Mouse (Mus musculus) T-cell, adult 2 months (primary cell): ENCODE measurements around the gene Vasp.

Experiments used
- DNase-seq: peaks from one replicate; pipeline ENCODE4 v3.0.0; 2022; ENCODE audit warnings: low spot score

The Vasp gene

DNA sequence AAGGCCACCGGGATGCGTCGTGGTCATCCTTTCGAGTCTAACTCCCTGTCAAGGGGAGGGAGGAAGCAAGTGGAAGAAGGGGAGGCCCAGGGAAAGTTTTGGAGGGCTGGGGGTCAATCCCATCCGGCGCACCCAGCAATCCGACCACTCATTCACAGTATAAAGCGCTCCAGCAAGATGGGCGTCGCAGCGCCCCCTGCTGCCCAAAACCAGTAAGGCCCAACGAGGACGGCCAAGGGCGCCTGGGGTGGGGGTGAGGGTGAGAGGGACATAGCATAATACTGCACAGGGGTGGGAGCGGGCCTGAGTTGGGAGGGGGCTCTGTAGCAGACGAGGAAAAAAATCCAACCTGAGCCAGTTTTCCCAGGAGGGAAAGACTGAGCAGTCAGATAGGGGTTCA, 32.2 kb upstream of the Vasp start:
- DNase-seq = peak; percentile 81

DNA sequence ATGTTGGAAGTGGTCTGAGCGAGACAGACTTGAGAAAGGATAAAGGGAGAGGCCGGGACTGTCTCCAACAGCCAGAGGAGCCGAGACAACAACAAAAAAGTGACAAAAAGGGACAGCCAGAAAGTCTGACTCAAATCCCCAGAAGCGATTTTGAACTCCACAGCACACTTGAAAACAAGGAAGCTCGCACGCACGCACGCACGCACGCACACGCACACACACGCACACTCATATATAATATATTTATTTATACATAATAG, 31.4 kb upstream of the Vasp start:
- no peak for DNase-seq

DNA sequence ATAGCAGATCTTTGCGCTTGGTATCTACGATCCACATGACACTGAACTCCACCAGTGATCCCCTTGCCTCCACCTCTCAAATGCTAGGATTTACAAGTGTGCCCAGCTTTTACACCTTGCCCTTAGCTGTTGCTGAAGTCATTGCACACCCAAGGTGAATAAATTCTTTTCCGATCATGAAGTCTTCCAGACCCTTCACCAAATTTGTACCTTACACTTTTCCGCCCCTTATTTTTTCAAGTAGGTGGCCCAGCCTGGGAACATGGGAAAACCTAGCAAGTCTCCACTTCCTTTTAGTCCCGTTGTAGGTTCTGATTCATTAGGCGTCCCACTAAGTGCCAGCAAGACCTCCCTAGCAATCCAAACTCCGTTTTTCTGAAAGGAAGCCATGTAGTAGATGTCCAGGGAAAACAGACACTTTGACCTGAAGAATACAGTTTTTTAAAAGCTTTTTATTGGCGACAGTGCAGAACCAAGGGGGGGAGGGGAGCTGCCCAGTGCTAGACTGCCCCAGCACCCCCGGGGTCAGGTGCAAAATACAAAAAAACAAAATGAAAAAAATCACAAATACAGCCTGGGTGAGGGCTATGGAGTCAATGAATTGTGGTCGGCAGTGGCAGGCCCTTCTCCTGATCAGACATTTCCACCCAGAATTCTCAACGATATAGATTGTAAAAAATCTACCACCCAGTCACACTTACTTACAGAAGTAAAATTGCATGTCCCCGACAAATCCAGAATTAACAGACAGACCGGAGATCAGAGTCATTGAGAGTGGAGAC, 30.8 kb upstream of the Vasp start:
- DNase-seq = no peak

DNA sequence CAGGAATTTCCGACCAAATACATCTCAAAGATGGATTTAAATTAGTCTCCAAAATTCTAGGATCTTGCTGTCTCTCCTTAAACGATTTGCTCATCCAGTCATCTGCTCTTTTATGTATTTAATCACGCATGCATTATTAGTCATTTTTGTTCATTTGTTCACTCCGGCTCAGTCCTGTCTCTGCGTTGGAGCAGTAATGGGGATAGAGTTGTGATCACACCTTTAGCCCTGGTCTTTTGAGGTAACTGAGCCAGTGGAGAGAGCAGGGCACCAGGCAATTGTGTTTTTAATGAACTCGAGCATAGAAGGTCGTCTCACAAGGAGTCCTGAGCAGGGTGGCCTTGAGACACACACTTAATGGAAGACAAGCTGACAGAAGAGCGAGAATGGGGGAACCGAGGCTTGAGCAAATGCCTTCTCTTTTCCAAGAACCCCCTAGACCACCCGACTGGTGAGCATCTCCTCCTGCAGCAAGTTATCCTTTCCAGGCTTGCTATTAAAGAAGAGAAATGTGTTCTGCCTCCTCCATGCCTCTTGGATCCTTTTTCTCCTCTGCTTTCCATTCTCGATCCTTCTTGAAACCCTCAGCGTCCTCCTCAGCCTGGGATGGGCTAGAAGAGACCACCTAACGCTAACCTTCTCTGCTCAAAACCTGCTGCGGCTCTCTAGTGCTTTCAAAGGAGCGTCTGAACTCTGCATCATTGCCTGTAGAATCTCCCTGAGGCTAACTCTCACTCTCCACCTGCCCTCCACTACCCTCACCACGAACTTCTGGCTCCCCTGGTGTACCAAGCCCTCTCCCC, 30.0 kb upstream of the Vasp start:
- DNase-seq = peak; percentile 16

DNA sequence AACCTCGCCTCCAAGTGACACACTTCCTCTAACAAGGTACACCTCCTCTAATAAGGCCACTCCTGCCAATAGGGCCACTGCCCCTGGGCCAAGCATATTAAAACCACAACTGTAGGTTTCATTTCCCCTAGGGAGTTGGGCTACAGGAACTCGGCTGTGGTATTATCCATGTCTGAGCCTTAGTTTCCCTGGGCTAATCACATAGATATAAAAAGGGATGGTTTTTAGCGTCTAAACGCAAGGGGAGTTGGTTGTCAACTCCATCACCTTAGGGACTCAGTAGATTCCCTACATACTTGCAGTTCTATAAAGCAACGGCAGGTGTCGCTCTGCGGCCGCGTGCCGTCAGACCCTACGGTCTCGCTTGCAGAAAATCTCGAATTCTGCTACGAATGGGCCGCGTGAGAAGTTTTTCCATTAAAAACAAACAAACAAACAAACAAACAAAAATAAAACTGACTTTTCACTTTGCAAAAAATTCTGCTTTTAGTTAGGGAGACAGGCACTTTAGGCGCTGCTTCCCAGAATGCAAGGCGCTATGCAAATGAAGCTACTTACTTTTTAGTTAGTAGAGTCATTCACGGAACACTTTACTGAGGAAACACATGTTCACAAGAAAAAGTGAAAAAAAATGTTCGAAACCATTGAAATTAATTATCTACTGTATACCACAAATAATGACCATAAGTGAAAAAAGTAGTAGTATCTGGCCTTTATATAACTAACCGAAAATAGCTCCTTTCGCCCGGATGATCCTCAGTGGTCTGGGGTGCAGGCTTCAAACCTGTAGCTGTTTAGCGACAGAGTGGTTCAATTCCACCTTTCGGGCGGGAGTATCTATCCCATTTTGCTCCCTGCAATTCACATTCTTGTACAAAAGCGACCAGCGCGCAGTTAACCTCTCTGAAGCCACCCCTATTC, 29.1 kb upstream of the Vasp start:
- DNase-seq = peak; percentile 79

DNA sequence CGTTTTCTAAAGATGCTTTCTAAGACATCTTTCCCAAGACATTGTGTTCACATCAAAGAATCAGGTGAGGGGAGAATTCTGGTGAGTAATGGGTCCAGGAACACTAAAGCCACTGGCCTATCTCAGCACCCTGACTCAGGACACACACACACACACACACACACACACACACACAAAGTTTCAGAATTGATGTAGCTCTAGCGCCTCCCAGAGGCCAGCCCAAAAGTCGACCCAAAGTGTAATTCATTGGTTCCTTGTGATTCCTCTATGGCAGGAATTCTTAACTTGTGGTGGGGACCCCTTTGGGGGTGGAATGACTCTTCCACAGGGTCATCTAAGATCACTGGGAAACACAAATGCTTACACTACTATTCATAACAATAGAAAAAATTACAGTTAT, 27.6 kb upstream of the Vasp start:
- peak; percentile 44 for DNase-seq

DNA sequence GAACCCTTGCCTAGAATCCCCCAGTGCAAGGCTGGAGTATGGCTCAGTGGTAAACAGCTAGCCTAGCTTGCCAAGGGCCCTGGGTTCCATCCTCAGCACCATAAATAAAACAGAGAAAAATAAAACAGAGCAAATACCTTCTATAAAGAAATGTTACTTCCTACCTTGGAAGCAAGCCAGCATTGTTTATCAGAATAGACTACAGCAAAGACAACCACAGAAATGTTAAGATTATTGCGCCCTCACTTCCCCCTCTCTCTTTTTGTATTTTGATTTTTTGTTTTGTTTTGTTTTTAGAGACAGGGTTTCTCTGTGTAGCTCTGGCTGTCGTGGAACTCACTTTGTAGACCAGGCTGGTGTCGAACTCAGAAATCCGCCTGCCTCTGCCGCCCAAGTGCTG, 26.2 kb upstream of the Vasp start:
- DNase-seq = no peak

DNA sequence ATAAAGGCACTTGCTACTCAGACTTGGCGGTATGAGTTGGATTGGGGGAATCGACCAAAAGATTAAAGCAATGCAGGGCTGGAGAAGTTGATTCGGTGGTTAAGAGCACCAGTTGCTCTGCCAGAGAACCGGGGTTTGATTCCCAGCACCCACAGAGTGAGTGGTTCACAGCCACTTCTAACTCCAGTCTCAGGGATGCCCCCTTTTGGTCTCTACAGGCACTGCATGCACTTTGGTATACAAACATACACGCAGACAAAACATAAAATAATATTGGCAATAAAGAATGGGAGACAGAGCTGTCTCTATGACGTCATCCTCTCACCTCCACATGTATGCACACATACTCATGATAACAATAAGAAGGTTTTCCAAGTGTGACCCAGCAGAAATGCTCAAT, 25.4 kb upstream of the Vasp start:
- no peak for DNase-seq

DNA sequence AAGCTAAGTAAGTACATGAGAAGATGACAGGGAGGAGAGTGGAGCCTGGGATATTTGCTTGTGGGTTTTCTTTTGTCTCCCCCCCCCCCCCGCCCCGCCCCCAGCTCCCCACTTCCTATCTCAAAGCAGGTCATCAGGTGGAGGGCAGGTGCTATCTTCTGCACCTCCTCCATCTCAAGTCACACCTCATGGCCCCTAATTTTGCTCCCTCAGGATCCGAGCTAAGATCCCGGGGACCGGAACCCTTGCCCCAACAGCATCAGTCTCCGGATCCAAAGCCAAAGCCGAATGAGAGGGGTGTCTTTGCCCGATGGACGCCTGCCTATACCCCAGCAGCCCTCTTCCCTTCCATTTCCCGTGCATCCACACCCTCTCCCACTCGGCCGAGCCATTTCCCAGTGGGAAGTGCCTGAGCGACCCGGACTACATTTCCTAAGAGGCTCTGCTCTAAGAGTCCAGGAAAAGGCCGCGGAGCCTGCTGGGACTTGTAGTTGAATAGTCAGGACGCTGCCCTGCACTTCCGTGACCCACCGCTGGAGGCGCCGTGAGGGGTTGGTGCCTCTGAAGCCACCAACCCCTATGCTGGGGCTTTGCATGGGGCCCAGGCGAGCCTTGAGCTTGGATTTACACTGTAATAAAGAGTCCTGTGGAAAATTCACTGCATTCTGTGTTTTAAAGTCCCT, 24.0 kb upstream of the Vasp start:
- peak; percentile 85 for DNase-seq

DNA sequence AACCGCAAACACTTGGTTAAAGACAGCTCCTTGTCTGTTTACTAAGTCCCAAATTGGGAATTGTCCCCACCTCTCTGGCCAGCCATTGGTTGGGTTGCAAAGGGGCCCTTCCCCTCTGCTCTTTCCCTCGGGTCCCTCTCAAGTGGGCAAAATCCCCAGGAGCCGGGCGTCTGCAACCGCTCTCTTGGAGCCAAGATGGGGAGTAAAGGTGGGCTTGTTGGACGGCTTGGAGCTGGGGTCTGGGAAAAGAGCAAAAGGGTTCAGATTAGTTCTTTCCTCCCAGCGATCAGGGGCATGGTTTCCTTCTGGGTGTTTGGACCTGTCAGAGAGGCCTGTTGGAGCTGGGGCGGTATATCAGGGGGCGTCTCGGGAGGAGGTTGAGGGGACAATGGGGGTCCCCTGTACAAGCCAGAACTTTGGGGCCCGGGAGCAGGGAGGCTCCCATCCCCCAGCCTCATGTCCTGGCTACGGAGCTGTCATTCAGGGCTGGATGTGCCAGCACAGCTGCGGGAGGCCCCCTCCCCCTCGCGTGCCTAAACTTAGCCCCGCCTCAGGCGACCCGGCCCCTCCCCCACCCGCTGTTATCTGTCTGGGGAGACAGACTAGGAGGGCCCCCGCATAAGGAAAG, 19.5 kb upstream of the Vasp start:
- no peak for DNase-seq

DNA sequence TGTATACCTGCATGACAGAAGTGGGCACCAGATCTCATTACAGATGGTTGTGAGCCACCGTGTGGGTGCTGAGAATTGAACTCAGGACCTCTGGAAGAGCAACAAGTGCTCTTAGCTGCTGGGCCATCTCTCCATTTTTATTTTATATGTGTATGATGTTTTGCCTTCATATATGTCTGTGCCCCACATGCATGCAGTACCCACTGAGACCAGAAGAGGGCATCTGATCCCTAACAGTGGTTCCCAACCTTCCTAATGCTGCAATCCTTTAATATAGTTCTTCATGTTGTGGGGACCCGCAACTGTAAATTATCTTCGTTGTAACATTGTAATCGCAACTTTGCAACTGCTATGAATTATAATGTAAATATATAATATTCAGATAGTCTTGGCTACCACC, 13.1 kb upstream of the Vasp start:
- peak; percentile 43 for DNase-seq

DNA sequence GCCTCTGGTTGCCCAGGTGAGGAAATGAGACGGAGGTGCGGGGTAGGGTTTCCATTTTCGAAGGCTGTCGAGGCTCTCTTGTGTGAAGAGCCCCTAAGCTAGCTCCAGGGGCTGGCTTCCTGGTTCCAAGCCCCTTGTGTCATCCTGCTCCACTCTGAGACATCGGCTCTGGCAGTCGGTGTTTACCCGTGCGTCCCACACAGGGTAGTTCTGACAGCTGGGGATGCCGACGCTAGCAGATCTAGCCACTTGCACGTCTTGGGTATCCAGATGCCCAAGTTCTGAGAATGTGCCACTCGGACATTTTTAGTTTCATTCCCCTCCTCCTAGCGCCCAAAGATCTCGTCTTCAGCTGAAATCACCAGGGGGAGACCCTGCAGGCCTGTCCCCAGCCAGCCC, 11.8 kb upstream of the Vasp start:
- DNase-seq = no peak

DNA sequence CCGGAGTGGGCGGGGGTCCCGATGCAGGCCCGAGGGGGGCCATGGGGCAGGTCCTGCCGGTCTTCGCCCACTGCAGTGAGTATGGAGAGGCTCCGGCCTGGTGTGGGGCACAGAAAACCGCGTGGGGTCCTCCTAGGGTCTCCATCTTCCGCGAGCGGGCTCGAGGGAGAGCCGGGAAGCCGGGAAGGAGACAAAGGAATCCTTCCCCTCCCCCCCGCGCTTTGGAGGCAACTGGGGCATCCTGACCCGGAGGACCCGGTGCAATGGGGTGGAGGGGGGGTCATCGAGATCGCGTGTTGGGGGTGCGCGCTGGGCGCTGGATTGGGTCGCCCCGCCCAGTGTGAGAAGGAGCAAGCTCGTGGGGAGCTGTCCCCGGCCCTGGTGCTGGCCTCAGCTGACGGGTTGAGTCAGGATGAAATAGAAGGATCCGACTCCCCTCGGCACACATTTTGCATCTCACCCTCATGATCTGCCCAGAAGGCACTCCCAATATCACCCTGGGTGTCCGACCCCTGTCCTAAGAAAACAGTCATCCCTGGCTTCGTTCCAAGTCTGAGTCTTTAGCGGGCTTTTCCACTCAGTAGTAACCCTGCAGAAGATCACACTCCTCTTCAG, 11.3 kb upstream of the Vasp start:
- DNase-seq = peak; percentile 29

DNA sequence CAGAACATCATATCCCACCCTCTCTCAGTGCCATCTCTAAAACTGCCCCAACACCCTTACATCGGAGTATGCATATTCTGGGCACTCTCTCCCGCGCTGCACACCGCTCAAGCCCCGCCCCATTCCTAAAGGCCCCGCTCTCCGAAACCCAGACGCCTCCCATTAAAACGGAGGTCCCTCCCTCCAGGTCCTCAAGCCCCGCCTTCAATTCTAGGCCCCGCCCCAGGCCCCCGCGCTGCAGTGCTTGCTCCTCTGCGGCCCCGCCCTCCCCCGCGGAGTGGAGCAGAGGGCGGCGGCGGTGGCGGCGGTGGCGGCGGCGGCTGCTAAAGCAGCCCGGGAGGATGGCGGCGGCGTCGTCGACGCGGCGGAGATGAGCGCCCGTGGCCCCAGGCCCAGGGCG, 10.8 kb upstream of the Vasp start, which contains the start of gene Rtn2:
Gene Rtn2 (plus strand): TSS at position 240 of the 400 bp plus-strand sequence.
- peak; percentile 78 for DNase-seq

DNA sequence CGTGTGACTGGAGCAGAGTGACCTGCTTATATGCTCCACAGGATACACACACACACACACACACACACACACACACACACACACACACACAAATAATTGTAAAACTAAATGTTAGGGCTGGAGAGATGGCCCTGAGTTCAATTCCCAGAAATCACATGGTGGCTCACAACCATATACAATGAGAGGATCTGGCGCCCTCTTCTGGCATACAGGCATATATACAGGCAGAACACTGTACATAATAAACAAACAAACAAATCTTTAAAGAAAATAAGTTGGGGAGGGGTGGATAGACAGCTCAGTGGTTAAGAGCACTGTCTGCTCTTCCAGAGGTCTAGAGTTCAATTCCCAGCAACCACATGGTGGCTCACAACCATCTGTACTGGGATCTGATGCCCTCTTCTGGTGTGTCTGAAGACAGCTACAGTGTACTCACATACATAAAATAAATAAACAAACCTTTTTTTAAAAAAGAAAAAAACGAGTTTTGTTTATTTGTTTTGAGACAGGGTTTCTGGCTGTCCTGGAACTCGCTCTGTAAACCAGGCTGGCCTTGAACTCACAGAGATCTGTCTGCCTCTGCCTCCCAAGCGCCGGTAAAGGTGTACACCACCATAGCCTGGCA, 10.2 kb upstream of the Vasp start:
- DNase-seq = peak; percentile 62

DNA sequence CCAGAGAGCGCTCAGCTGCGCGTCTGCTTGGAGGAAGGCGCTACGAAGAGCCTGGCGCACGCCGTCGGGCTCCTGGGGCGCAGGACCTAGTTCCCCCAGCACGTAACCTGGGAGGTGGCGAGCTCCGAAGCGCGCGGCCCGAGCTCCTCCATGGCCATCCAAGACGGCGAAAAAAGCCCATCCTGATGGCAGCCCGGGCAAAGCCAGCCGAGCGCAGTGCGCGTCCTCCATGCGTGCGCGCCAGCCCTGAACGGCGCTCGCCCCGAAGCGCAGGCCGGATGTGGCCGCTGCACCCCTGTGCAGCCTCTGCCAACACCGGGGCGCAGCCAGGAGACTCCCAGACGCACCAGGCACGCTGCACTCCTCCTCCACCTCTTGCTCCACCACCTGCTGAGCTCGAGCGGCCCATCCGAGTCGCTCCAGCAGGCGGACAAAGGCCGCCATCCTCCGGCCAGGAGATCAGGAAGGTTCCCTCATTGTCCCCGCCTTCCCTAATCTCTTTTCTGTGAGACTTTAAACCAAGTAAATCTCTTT, 8.0 kb upstream of the Vasp start, which contains the start of gene Ppm1n:
Gene Ppm1n (minus strand): TSS at position 484 of the 534 bp plus-strand sequence.
- peak; percentile 55 for DNase-seq

DNA sequence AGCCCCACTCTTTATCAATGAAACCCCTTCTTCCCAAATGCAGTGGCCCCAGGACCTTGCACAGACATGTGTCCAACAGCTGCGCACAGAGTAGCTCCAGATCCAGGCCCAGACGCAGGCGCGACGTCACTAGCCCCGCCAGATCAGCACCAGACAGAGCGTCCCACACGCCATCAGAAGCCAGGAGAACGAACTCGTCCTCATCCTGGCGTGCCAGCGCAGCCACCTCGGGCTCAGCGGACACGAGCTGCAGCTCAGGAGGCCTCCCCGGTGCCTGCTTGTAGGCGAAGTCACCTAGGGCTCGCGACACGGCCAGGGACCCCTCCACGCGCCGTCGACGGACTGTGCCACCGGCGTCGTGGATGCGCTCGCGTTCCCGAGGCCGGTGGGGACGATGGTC, 7.4 kb upstream of the Vasp start:
- DNase-seq = no peak

DNA sequence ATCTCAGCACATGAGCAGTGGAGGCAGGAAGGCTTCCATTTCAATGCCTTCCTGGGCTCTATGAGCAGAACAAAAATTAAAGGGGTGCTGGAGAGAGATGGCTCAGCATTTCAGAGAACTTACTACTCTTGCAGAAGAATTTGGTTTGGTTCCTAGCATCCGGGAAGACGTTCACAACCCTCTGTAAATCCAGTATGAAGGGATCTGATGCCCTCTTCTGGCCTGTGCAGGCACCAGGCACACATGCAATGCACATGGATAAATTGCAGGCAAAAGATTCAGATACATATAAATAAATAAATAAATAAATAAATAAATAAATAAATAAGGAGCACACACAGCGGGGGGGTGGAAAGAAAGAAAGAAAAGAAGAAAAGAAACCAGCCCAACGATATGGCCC, 4.6 kb upstream of the Vasp start:
- DNase-seq = no peak

DNA sequence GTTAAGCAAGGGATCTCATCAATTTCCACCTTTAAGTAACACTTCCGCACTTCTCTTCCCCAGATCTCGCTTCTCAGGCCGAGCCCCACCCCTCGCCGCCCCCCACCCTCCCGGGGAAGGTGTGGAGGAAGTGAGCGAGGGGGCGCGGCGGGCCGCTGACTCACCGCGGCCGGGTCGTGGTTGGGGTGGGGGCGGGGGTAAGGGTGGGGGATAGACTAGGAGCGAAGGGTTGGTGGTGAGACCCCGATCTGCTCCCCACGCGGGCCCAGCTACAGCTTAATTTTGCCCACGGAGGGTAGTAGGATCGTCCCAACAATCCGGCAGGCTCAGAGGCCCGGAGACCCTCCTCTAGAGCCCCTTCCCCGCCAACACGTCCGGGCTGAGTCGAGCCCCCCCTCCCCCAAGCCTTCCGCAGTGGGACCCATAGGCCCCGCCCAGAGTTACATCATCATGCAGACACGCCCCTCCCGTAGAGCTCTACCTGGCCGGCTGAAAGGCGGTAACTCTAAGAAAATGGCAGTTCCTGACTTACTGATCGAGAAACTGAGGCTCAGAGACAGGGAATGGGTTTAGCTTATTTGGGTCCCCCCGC, 652 bp upstream of the Vasp start:
- peak; percentile 82 for DNase-seq
